Comparison of ENCODE assay signal across 8 mouse cellular contexts in the genomic region with DNA sequence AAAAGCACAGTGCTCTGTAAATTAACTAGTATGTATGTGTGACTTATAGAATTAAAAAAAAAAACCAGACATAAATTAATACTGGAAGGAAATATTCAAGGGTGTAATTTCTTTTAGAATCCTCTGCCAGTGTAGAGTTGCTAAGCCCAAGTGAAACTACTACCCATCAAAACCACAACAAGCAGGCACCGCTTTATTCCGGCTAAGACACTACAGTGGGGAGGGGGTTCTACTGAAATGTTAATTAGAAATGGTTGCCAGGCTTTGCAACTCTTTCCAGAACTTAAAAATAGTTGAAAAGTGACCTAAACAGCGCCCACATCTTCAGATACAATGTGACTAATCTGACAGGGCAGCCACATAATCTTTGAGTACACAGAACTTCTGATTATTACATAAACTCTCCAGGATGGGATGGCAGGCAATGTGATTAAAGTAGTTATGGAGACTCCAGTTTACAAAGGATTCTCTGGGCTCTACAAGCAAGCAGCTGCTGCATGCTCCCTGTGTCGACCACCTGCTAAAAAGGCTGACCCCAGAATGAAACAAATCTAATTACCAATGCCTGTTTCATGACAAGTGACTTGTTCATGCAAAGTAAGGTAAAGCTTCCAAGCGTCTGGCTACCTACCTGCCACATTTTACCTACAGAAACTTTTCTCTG. TPM values are rescaled to one million over a fixed set of nuclear protein-coding genes. Genes with fewer than 3 reads are reported as not detected.
DNase-seq lines count a peak whose midpoint lies in the region; ATAC-seq and TF ChIP-seq lines count a peak whose summit lies in the region.

No protein-coding gene starts in this region.

- H3K27ac ChIP-seq in lung, embryonic 14.5 days (ENCODE audit: low read depth) = no peak overlapping the region
- peak overlapping the region; percentile 91 for H3K27ac ChIP-seq in forebrain, embryonic 13.5 days
- peak overlapping the region; percentile 47 for H3K27ac ChIP-seq in limb, embryonic 15.5 days
- H3K27ac ChIP-seq in stomach, embryonic 16.5 days (ENCODE audit: low read length) = peak overlapping the region; percentile 68; the same call in 1 of the 2 replicates

- H3K4me2 ChIP-seq in lung, embryonic 14.5 days = peak overlapping the region; percentile 87
- peak overlapping the region; percentile 86 for H3K4me2 ChIP-seq in forebrain, embryonic 13.5 days
- H3K4me2 ChIP-seq in limb, embryonic 15.5 days = peak overlapping the region; percentile 78
- peak overlapping the region; percentile 89 for H3K4me2 ChIP-seq in stomach, embryonic 16.5 days (ENCODE audit: low read depth, low read length)

- DNase-seq in lung, embryonic 14.5 days = no peak
- no peak for DNase-seq in lung, postnatal 10 days
- DNase-seq in spleen, postnatal 10 days (ENCODE audit: low spot score in 2 of 2) = no peak
- no peak for DNase-seq in natural killer cell, adult 2 months (ENCODE audit: low spot score in 2 of 2)
- DNase-seq in B cell, adult 2 months = no peak

- H3K4me3 ChIP-seq in lung, embryonic 14.5 days (ENCODE audit: low read depth, low read length) = peak overlapping the region; percentile 87
- H3K4me3 ChIP-seq in forebrain, embryonic 13.5 days = peak overlapping the region; percentile 99
- peak overlapping the region; percentile 92 for H3K4me3 ChIP-seq in limb, embryonic 15.5 days
- H3K4me3 ChIP-seq in stomach, embryonic 16.5 days (replicated peaks; ENCODE audit: low read length) = peak overlapping the region; percentile 90

- no peaks in the 10 kb centered on the region for H3K9me3 ChIP-seq in lung, embryonic 14.5 days (ENCODE audit: low read depth, low read length)
- no peaks in the 10 kb centered on the region for H3K9me3 ChIP-seq in forebrain, embryonic 13.5 days (replicated peaks)
- H3K9me3 ChIP-seq in limb, embryonic 15.5 days = no peaks in the 10 kb centered on the region
- H3K9me3 ChIP-seq in stomach, embryonic 16.5 days (replicated peaks; ENCODE audit: control insufficient read depth, low read length) = no peaks in the 10 kb centered on the region

- 36% methylated on average over 5 of the region's 5 CpGs for WGBS in lung, embryonic 14.5 days
- 2% methylated on average over 5 of the region's 5 CpGs for WGBS in forebrain, embryonic 13.5 days
- WGBS in limb, embryonic 15.5 days = 42% methylated on average over 5 of the region's 5 CpGs
- WGBS in stomach, embryonic 16.5 days = 33% methylated on average over 5 of the region's 5 CpGs

- TF ChIP-seq CTCF in lung, embryonic 14.5 days (IDR thresholded peaks at IDR 0.05; ENCODE audit: low read depth) = no peak

- H3K4me1 ChIP-seq in lung, embryonic 14.5 days (ENCODE audit: insufficient read depth) = 0 out of 2 replicates have a peak, but pooled peaks cover 5% of the 10 kb centered on the region
- H3K4me1 ChIP-seq in forebrain, embryonic 13.5 days = peaks cover 38% of the 10 kb centered on the region
- peaks cover 39% of the 10 kb centered on the region for H3K4me1 ChIP-seq in limb, embryonic 15.5 days
- peaks cover 27% of the 10 kb centered on the region for H3K4me1 ChIP-seq in stomach, embryonic 16.5 days (ENCODE audit: control insufficient read depth, insufficient read depth, low read length)

- peaks cover 13% of the 10 kb centered on the region; the same call in 1 of the 2 replicates for H3K36me3 ChIP-seq in lung, embryonic 14.5 days (ENCODE audit: insufficient read depth)
- H3K36me3 ChIP-seq in forebrain, embryonic 13.5 days (ENCODE audit: poor library complexity, severe bottlenecking) = no peaks in the 10 kb centered on the region
- H3K36me3 ChIP-seq in limb, embryonic 15.5 days = no peaks in the 10 kb centered on the region
- no peaks in the 10 kb centered on the region for H3K36me3 ChIP-seq in stomach, embryonic 16.5 days (ENCODE audit: control insufficient read depth, insufficient read depth, low read length)

- H3K27me3 ChIP-seq in lung, embryonic 14.5 days (ENCODE audit: insufficient read depth, low read length) = no peaks in the 10 kb centered on the region
- H3K27me3 ChIP-seq in forebrain, embryonic 13.5 days = no peaks in the 10 kb centered on the region
- no peaks in the 10 kb centered on the region for H3K27me3 ChIP-seq in limb, embryonic 15.5 days
- H3K27me3 ChIP-seq in stomach, embryonic 16.5 days (ENCODE audit: control insufficient read depth, insufficient read depth, low read length) = no peaks in the 10 kb centered on the region

- ATAC-seq in lung, embryonic 14.5 days (ENCODE audit: insufficient read depth) = no peak
- no peak for ATAC-seq in forebrain, embryonic 13.5 days
- no peak for ATAC-seq in limb, embryonic 15.5 days (ENCODE audit: insufficient number of reproducible peaks, low FRiP score, low TSS enrichment, low read depth)
- ATAC-seq in stomach, embryonic 16.5 days (ENCODE audit: insufficient read depth, low FRiP score) = no peak

- peak overlapping the region; percentile 93 for H3K9ac ChIP-seq in lung, embryonic 14.5 days
- peak overlapping the region; percentile 99 for H3K9ac ChIP-seq in forebrain, embryonic 13.5 days
- peak overlapping the region; percentile 31; the same call in 1 of the 2 replicates for H3K9ac ChIP-seq in limb, embryonic 15.5 days
- peak overlapping the region; percentile 65 for H3K9ac ChIP-seq in stomach, embryonic 16.5 days (ENCODE audit: low read length)

RNA-seq across cellular contexts. Expression of a gene that starts 3.2 kb away (rescaled TPM):
- 33.9 and 38.4 TPM in 2 replicates for polyA plus RNA-seq in lung, embryonic 14.5 days (2014; fragmentation: Nextera tagmentation; extraction: Ambion mirVana)
- polyA plus RNA-seq in forebrain, embryonic 13.5 days (2015; fragmentation: Nextera tagmentation; extraction: Ambion mirVana) = 41.7 and 46.8 TPM in 2 replicates
- polyA plus RNA-seq in limb, embryonic 15.5 days (2015; fragmentation: Nextera tagmentation; extraction: Ambion mirVana) = 20.8 and 29.9 TPM in 2 replicates
- polyA plus RNA-seq in stomach, embryonic 16.5 days (2015; fragmentation: Nextera tagmentation; extraction: Ambion mirVana) = 8.4 and 8.7 TPM in 2 replicates

RNA-seq across cellular contexts. Expression of a gene that starts 32.5 kb away (rescaled TPM):
- 159 and 164 TPM in 2 replicates for polyA plus RNA-seq in lung, embryonic 14.5 days (2014; fragmentation: Nextera tagmentation; extraction: Ambion mirVana)
- 180 and 188 TPM in 2 replicates for polyA plus RNA-seq in forebrain, embryonic 13.5 days (2015; fragmentation: Nextera tagmentation; extraction: Ambion mirVana)
- polyA plus RNA-seq in limb, embryonic 15.5 days (2015; fragmentation: Nextera tagmentation; extraction: Ambion mirVana) = 111 and 137 TPM in 2 replicates
- polyA plus RNA-seq in stomach, embryonic 16.5 days (2015; fragmentation: Nextera tagmentation; extraction: Ambion mirVana) = 94.6 and 100 TPM in 2 replicates

Comparison
In these comparisons a context has a peak if more than half of its experiments do, and no peak if none do; other contexts are left out.
1. H3K9ac ChIP-seq: peak in every context shown above with its lines; median percentile 99 in forebrain, embryonic 13.5 days; 93 in lung, embryonic 14.5 days; 65 in stomach, embryonic 16.5 days; 31 in limb, embryonic 15.5 days.